Mouse (Mus musculus): ENCODE data around the gene Eif4h.

DNA sequence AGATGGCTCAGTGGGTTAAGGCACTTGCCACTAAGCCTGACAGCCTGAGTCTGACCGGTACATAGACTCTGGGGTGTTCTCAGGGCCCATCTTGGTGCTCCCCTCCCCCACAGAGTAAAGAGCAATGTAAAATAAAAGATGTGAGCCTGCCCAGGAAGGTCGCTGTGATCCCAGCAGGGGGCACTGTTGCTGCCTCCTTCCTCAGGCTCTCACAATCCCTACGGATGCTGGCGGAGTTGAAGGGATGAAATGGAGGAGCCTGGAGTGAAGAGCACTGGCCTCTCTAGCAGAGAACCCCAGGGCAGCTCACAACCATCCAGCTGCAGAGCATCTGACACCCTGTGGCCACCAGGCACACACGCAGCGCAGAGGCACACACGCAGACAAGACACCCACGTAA is 29.2 kb upstream of the Eif4h start:
- TF ChIP-seq CTCF (conservative IDR thresholded peaks at IDR 0.05; ENCODE audit: low read length) = peak; percentile 71
- TF ChIP-seq POU5F1 (IDR thresholded peaks at IDR 0.05; ENCODE audit: borderline replicate concordance, low read length) = no peak

Data from E14TG2a.4 (cell line).